Mouse (Mus musculus) heart, postnatal 0 days (tissue): ENCODE measurements around the gene Ltbp1.
A peak's percentile ranks its signal among the peaks of the same experiment; 100 is the strongest.

Experiments
- CTCF ChIP-seq: IDR thresholded peaks from 2 replicates; pipeline ENCODE4 v1.5.1; 2016; ENCODE audit warnings: antibody characterized with exemption, control low read depth, low read depth
- EP300 ChIP-seq: IDR thresholded peaks from 2 replicates; pipeline ENCODE4 v1.6.1; 2016; ENCODE audit warnings: antibody characterized with exemption, low read depth

- TF ChIP-seq CTCF: no peak
- TF ChIP-seq EP300: peak; percentile 40; the same call in 1 of the 2 replicates
Observed at GRCm38 (mm10) chr17:75013868-75014267, 8.5 kb downstream of the Ltbp1 start.
